Mouse (Mus musculus): ENCODE measurements around the gene Ryk. TPM values are rescaled to one million over a fixed set of nuclear protein-coding genes. Genes with fewer than 3 reads are reported as not detected.

The Ryk gene
- polyA plus RNA-seq, 1 experiment from 2014 or later, result 13.3 TPM

DNA sequence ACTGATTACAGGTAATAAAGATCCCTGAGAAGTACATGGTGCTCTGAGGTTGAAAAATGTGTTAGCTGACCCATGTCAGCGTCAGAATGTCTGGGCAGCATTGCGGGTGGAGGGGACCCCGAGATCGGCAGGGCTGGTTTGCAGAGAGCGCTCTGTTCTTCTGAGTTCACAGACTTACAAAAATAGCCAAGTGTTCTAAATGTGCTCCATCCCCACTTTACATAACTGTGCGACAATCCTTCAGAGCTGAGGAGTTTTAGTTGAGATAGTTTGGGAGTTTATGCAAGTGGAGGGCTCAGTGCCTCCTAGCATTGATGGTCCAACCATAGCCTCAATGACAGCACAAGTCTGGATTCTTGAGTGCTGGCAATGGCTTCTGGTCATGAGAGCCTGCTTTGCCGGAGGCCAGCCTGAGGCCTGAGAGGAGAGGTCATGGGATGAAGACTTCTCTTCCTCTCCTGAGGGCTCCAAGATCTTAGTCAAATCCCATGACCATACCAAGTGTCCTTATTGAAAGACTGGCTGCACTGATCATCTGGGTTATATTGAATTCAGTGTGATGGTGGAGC lies 88.2 kb downstream of the Ryk start:
- no peak overlapping the region for H3K27ac ChIP-seq (ENCODE audit: low read depth, low read length)
- H3K36me3 ChIP-seq (ENCODE audit: control insufficient read depth, insufficient read depth, low read length), result no peaks in the 10 kb centered on the region
- no peak overlapping the region for H3K4me3 ChIP-seq (ENCODE audit: low read depth, low read length)
- H3K27me3 ChIP-seq (ENCODE audit: control insufficient read depth, insufficient read depth, low read length), result no peaks in the 10 kb centered on the region
- H3K9me3 ChIP-seq (ENCODE audit: control insufficient read depth, low read length), result no peaks in the 10 kb centered on the region
- no peak for ATAC-seq (ENCODE audit: low read depth)
- 94% methylated on average over 7 of the region's 7 CpGs for WGBS
- H3K4me1 ChIP-seq (ENCODE audit: control insufficient read depth, insufficient read depth, low read length), result no peaks in the 10 kb centered on the region
- no peak overlapping the region for H3K9ac ChIP-seq (replicated peaks; ENCODE audit: low read depth, low read length)
- no peak overlapping the region for H3K4me2 ChIP-seq (ENCODE audit: low read depth, low read length)

DNA sequence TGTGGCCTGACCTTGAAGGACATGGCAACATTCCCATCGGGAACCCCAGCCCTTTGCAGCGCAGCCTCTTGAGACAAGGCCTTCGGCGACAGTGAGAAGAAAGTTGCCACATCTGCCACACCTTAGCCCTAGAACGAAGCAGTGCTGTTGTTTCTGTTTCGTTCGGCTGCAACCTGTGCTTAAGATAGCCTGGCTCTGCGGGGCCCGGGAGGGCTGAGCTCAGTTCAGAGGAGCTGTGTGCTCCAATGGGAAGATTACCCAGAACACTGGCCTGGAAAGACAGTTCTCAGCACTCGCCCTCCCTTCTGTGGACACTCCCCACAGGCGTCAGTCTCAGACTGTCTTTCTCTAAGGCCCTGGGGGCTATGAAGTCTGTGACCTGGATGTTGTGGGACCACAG lies 89.1 kb downstream of the Ryk start:
- no peaks in the 10 kb centered on the region for H3K9me3 ChIP-seq (ENCODE audit: control insufficient read depth, low read length)
- no peak overlapping the region for H3K9ac ChIP-seq (replicated peaks; ENCODE audit: low read depth, low read length)
- no peaks in the 10 kb centered on the region for H3K27me3 ChIP-seq (ENCODE audit: control insufficient read depth, insufficient read depth, low read length)
- H3K27ac ChIP-seq (ENCODE audit: low read depth, low read length), result no peak overlapping the region
- no peak for ATAC-seq (ENCODE audit: low read depth)
- H3K4me2 ChIP-seq (ENCODE audit: low read depth, low read length), result no peak overlapping the region
- 93% methylated on average over 11 of the region's 11 CpGs for WGBS
- no peak overlapping the region for H3K4me3 ChIP-seq (ENCODE audit: low read depth, low read length)
- no peaks in the 10 kb centered on the region for H3K36me3 ChIP-seq (ENCODE audit: control insufficient read depth, insufficient read depth, low read length)
- H3K4me1 ChIP-seq (ENCODE audit: control insufficient read depth, insufficient read depth, low read length), result no peaks in the 10 kb centered on the region

DNA sequence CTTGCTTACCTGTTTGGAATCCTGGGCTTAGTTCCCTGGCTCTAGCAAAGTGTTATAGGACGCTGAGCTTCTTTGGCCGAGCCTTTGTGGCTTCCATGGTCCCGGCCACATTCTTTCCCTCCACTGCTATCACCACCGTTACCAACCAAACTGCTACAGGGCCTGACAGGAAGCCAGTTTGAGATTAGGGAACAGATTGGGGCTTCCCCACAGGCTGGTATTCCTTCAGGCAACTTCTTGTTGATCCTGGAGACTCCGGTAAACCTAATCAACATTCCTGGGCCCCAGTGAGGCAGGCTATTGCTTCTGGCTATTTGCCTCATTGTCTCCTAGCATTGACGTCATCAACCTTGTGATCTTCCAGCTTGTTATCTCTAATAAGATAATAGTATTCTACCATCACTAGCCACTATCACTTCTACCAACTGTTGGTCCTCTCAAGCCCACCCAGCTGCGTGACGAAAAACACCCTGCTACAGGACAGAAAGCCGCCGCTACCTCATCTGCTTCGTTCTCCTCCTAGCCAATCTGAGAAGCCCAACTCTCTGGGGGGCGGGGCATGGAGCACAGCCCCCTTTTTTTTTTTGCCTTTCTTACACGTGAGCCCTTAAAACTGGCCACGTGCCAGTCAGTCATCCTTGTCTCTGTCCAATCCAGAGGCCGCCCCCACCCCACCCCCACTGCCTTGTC lies 90.1 kb downstream of the Ryk start:
- Histone ChIP-seq H3K4me1 (ENCODE audit: control insufficient read depth, insufficient read depth, low read length) (peaks cover 1% of the 10 kb centered on the region; the same call in 1 of the 2 replicates), H3K9me3 (ENCODE audit: control insufficient read depth, low read length) (no peaks in the 10 kb centered on the region), H3K36me3 (ENCODE audit: control insufficient read depth, insufficient read depth, low read length) (no peaks in the 10 kb centered on the region), H3K4me3 (ENCODE audit: low read depth, low read length) (no peak overlapping the region), H3K27ac (ENCODE audit: low read depth, low read length) (no peak overlapping the region), H3K4me2 (ENCODE audit: low read depth, low read length) (no peak overlapping the region), H3K27me3 (ENCODE audit: control insufficient read depth, insufficient read depth, low read length) (no peaks in the 10 kb centered on the region), H3K9ac (replicated peaks; ENCODE audit: low read depth, low read length) (no peak overlapping the region)
- 74% methylated on average over 15 of the region's 15 CpGs for WGBS
- no peak for ATAC-seq (ENCODE audit: low read depth)

DNA sequence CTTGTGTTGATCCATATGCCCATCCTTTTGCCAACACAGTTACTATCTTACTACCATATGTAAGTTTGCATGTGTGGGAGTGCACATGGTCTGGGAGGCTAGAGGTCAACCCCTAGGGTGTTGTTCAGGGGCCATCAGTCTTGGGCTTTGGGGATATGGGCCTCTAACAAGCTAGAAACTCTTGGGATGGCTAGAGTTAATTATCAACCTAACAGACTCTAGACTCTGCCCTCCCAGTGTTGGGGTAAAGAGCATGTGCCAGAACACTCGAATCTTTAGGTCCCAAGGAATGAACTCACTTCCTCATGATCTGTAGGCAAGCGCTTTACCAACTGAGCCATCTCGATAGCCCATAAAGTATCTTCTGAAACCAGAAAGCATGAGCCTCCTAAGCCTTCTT lies 91.4 kb downstream of the Ryk start:
- H3K4me1 ChIP-seq (ENCODE audit: control insufficient read depth, insufficient read depth, low read length), result peaks cover 4% of the 10 kb centered on the region; the same call in 1 of the 2 replicates
- H3K27ac ChIP-seq (ENCODE audit: low read depth, low read length), result no peak overlapping the region
- no peaks in the 10 kb centered on the region for H3K36me3 ChIP-seq (ENCODE audit: control insufficient read depth, insufficient read depth, low read length)
- no peak overlapping the region for H3K4me2 ChIP-seq (ENCODE audit: low read depth, low read length)
- 88% methylated on average over 3 of the region's 3 CpGs for WGBS
- H3K27me3 ChIP-seq (ENCODE audit: control insufficient read depth, insufficient read depth, low read length), result no peaks in the 10 kb centered on the region
- no peak for ATAC-seq (ENCODE audit: low read depth)
- no peaks in the 10 kb centered on the region for H3K9me3 ChIP-seq (ENCODE audit: control insufficient read depth, low read length)
- no peak overlapping the region for H3K4me3 ChIP-seq (ENCODE audit: low read depth, low read length)
- H3K9ac ChIP-seq (replicated peaks; ENCODE audit: low read depth, low read length), result no peak overlapping the region

DNA sequence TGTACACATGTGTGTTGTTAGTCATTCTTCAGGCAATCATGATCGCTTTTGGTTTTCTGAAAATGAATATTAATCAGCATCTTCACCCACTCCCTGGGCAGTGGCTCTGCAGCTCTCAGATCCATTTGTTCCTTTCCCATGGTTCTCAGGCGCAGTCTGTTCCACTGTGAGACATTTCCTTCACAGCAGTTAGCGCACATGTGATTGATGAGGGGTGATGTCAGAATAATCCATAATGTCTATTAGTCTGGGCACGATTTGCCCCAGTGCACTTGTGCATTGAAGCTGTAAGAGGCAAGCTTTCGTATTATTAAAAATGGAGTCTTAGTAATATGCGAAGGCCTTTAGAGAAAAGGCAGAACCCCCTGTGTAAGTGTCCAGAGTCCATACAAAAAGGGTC lies 95.1 kb downstream of the Ryk start:
- Histone ChIP-seq H3K36me3 (ENCODE audit: control insufficient read depth, insufficient read depth, low read length) (no peaks in the 10 kb centered on the region), H3K9ac (replicated peaks; ENCODE audit: low read depth, low read length) (no peak overlapping the region), H3K9me3 (ENCODE audit: control insufficient read depth, low read length) (no peaks in the 10 kb centered on the region), H3K27me3 (ENCODE audit: control insufficient read depth, insufficient read depth, low read length) (no peaks in the 10 kb centered on the region), H3K4me1 (ENCODE audit: control insufficient read depth, insufficient read depth, low read length) (peaks cover 4% of the 10 kb centered on the region; the same call in 1 of the 2 replicates), H3K4me2 (ENCODE audit: low read depth, low read length) (no peak overlapping the region), H3K27ac (ENCODE audit: low read depth, low read length) (no peak overlapping the region), H3K4me3 (ENCODE audit: low read depth, low read length) (no peak overlapping the region)
- 0 out of 2 replicates have a peak, but pooled peaks have one; percentile 46 for ATAC-seq (ENCODE audit: low read depth)
- WGBS, result 25% methylated on average over 6 of the region's 6 CpGs

DNA sequence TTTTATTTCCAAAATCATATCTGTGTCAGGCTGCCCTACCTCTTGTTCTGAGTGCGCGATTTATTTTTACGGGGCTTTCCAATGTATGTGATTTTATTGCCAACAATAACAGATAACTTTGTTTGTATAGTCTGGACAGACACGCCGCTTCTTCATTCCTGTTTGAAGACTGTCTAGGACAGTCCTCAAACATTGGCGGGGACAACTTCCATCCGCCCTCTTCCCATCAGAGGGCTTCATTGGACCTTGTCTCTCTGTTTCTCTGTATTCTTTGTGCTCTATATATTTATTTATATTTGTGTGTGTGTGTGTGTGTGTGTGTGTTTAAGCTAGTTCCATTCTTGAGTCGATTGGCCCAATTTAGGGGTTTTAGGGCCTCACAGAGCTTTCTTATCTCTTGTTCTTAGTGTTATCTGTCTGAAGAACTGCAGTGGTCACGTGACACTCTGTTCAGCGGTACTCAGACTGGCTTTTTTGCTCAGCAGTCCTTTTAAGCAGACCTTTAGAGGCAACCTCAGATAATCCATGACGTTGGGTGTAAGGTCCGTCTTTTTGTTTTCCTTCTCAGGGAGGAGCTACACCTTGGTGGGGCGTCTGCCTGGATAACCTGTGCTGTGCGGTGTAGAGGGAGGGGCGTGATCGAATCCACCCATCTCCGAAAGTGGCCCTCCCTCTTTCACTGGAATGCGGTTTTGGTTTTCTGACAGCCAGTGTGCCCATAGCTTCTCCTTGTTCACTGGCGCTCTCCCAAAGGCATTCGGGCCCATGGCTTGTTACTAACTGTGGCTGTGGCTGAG lies 99.4 kb downstream of the Ryk start:
- Histone ChIP-seq H3K9me3 (ENCODE audit: control insufficient read depth, low read length) (no peaks in the 10 kb centered on the region), H3K4me3 (ENCODE audit: low read depth, low read length) (no peak overlapping the region), H3K27me3 (ENCODE audit: control insufficient read depth, insufficient read depth, low read length) (no peaks in the 10 kb centered on the region), H3K4me1 (ENCODE audit: control insufficient read depth, insufficient read depth, low read length) (peaks cover 4% of the 10 kb centered on the region; the same call in 1 of the 2 replicates), H3K9ac (replicated peaks; ENCODE audit: low read depth, low read length) (no peak overlapping the region), H3K36me3 (ENCODE audit: control insufficient read depth, insufficient read depth, low read length) (no peaks in the 10 kb centered on the region), H3K4me2 (ENCODE audit: low read depth, low read length) (peak overlapping the region; percentile 14; the same call in 1 of the 2 replicates), H3K27ac (ENCODE audit: low read depth, low read length) (no peak overlapping the region)
- WGBS, result 48% methylated on average over 20 of the region's 20 CpGs
- ATAC-seq (ENCODE audit: low read depth), result no peak

DNA sequence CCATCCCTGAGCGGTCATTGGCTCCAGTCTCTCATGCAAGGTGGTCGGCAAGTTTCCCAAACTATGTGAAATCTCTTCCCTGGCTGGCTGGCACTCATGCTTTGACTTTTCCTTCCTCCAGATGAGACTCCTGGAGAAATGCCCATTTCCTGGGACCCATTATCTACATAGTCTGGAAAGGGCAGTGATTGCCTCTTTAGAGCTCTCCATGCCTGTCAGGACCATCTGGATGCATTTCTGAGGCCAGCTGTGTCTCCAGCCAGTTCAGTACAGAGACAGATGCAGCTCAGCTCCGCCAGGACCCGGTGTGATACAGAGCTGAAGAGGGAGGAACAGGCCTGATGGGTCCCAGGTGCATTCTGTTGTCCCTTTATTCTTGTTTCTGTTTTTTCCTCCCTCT lies 107.5 kb downstream of the Ryk start:
- 50% methylated on average over 4 of the region's 4 CpGs for WGBS
- Histone ChIP-seq H3K9me3 (ENCODE audit: control insufficient read depth, low read length) (no peaks in the 10 kb centered on the region), H3K4me1 (ENCODE audit: control insufficient read depth, insufficient read depth, low read length) (no peaks in the 10 kb centered on the region), H3K4me2 (ENCODE audit: low read depth, low read length) (no peak overlapping the region), H3K27me3 (ENCODE audit: control insufficient read depth, insufficient read depth, low read length) (no peaks in the 10 kb centered on the region), H3K36me3 (ENCODE audit: control insufficient read depth, insufficient read depth, low read length) (no peaks in the 10 kb centered on the region), H3K9ac (replicated peaks; ENCODE audit: low read depth, low read length) (no peak overlapping the region), H3K4me3 (ENCODE audit: low read depth, low read length) (no peak overlapping the region), H3K27ac (ENCODE audit: low read depth, low read length) (no peak overlapping the region; the same call in 1 of the 2 replicates)
- peak; percentile 24; the same call in 1 of the 2 replicates for ATAC-seq (ENCODE audit: low read depth)

DNA sequence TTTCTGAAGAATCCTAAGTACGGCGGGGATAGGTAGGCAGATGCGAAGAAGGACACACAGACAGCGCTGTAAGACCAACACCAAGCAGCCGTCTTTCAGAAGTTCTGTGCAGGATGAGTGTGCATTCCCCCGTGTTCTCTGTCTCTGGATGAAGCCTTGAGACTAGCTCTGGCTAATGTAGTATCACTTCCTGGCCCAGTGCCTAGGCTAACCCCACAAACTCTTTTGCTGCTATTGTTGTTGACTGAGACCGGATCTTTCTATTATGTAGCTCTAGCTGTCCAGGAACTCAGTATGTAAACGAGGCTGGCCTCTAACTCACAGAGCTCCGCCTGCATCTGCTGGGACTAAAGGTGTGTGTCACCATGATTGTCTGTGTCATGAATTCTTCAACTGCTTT lies 110.2 kb downstream of the Ryk start:
- no peak for ATAC-seq (ENCODE audit: low read depth)
- 93% methylated on average over 9 of the region's 9 CpGs for WGBS
- Histone ChIP-seq H3K27ac (ENCODE audit: low read depth, low read length) (no peak overlapping the region), H3K9ac (replicated peaks; ENCODE audit: low read depth, low read length) (no peak overlapping the region), H3K9me3 (ENCODE audit: control insufficient read depth, low read length) (no peaks in the 10 kb centered on the region), H3K4me2 (ENCODE audit: low read depth, low read length) (no peak overlapping the region), H3K27me3 (ENCODE audit: control insufficient read depth, insufficient read depth, low read length) (no peaks in the 10 kb centered on the region), H3K36me3 (ENCODE audit: control insufficient read depth, insufficient read depth, low read length) (no peaks in the 10 kb centered on the region), H3K4me3 (ENCODE audit: low read depth, low read length) (no peak overlapping the region), H3K4me1 (ENCODE audit: control insufficient read depth, insufficient read depth, low read length) (no peaks in the 10 kb centered on the region)

DNA sequence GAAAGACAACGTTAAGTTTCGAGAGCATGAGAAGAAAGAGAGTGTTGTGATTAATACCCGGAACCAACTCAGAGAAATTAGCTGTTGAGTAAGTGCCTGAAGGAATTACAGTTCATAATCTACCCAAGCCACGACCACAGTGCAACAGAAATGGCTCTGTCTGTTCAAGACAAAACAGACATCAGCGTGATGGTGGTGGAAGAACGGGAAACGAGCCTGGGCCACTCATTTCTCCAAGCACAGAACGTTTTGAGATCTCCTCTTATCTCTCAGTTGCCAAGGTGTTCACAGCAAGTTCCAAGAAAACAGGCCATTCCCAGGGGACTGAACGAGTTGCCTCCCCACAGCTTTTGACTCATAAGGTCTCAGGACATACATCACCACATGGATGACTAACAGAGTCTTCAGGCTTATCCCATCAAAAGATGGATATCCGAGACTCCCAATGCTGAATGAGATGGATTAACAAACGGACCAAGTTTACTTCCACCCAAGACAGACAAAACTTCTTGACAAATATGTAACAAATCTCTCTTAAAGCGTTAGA lies 111.8 kb downstream of the Ryk start:
- no peaks in the 10 kb centered on the region for H3K4me1 ChIP-seq (ENCODE audit: control insufficient read depth, insufficient read depth, low read length)
- WGBS, result 86% methylated on average over 12 of the region's 12 CpGs
- H3K9me3 ChIP-seq (ENCODE audit: control insufficient read depth, low read length), result no peaks in the 10 kb centered on the region
- H3K4me2 ChIP-seq (ENCODE audit: low read depth, low read length), result no peak overlapping the region
- no peak overlapping the region for H3K4me3 ChIP-seq (ENCODE audit: low read depth, low read length)
- no peak for ATAC-seq (ENCODE audit: low read depth)
- no peak overlapping the region for H3K9ac ChIP-seq (replicated peaks; ENCODE audit: low read depth, low read length)
- H3K36me3 ChIP-seq (ENCODE audit: control insufficient read depth, insufficient read depth, low read length), result no peaks in the 10 kb centered on the region
- no peaks in the 10 kb centered on the region for H3K27me3 ChIP-seq (ENCODE audit: control insufficient read depth, insufficient read depth, low read length)
- H3K27ac ChIP-seq (ENCODE audit: low read depth, low read length), result no peak overlapping the region
